Mouse (Mus musculus): Measurements from ENCODE around the gene Vkorc1. TPM values are rescaled to one million over a fixed set of nuclear protein-coding genes. Genes with fewer than 3 reads are reported as not detected.
"Not testable (repeated sequence)": the region's sequence is repeated elsewhere in the genome, so short reads cannot be mapped to it uniquely, and the experiment has no call there.

Vkorc1 gene
- total RNA-seq, 2 experiments from 2014 or later, result 21.9 to 25.5 TPM

DNA sequence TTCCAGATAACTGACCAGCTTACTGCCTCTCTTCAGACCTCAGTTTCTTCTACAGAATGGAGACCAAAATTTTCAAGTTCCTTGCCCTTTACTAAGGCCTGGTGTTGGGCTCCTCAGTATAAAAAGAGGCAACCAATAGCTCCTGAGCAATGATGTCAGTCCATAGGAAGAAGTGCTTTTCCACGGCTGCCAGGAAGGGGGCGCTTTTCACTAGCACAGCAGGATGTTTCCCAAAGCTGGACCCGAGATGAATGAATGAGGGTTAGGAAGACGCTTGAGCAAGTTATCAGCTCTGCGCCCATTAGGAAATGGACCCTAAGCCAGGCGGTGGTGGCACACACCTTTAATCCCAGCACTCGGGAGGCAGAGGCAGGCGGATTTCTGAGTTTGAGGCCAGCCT, 26.1 kb upstream of the Vkorc1 start:
- peak in 1 of 2 experiments; percentile 53 for DNase-seq (ENCODE audit: low spot score in 2 of 2)
- intact Hi-C loops (cut with DNase I), result no loop called here

GRCm38 (mm10) chr7:127919290-127919689, 23.9 kb upstream of the Vkorc1 start:
- no peak for DNase-seq (ENCODE audit: low spot score in 2 of 2)
- intact Hi-C loops (cut with DNase I), result no loop called here

DNA sequence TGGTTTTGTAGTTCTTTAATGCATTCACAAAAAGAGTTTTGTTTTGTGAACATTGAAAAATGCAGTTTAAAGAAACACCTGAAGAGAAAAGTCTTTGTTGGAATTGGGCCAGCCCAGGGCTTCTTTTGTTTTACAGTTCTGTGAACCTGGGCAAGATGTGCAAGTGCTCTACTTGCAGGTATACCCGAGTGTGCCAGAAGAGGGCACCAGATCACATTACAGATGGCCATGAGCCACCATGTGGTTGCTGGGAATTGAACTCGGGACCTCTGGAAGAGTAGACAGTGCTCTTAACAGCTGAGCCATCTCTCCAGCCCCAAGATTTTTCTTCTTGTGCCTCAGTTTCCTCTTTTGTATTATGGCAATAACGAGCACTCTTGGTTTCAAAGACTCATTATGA, 22.8 kb upstream of the Vkorc1 start:
- intact Hi-C loops (cut with DNase I), result no loop called here
- DNase-seq (ENCODE audit: low spot score in 2 of 2), result peak; percentile 33 to 47

DNA sequence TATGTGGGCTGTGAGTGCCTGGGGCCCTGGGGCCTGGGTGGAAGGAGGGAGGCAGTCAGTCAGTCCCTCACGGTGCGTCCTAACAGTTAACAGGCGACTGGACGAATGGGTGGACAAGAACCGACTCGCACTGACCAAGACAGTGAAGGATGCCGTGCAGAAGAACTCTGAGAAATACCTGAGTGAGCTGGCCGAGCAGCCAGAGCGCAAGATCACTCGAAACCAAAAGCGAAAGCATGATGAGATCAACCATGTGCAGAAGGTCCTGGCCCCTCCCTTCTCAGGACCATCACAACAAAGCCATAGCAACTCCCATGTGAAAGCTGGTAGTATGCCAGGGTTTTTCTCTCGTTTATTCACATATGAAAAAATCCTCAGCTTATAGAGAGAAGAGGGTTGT, 19.9 kb upstream of the Vkorc1 start:
- DNase-seq (ENCODE audit: low spot score in 2 of 2), result no peak
- intact Hi-C loops (cut with DNase I), result no loop called here

GRCm38 (mm10) chr7:127912938-127913337, 17.5 kb upstream of the Vkorc1 start:
- no peak for DNase-seq (ENCODE audit: low spot score in 2 of 2)
- intact Hi-C loops (cut with DNase I), result no loop called here

GRCm38 (mm10) chr7:127912190-127912871, 16.9 kb upstream of the Vkorc1 start, which contains the start of gene Kat8:
Kat8 (plus strand) TSS chr7:127912516.
- DNase-seq (ENCODE audit: low spot score in 2 of 2), result peak; percentile 87
- intact Hi-C loops (cut with DNase I), result no loop called here

GRCm38 (mm10) chr7:127908656-127909055, 13.2 kb upstream of the Vkorc1 start:
- intact Hi-C loops (cut with DNase I), result no loop called here
- no peak for DNase-seq (ENCODE audit: low spot score in 2 of 2)

DNA sequence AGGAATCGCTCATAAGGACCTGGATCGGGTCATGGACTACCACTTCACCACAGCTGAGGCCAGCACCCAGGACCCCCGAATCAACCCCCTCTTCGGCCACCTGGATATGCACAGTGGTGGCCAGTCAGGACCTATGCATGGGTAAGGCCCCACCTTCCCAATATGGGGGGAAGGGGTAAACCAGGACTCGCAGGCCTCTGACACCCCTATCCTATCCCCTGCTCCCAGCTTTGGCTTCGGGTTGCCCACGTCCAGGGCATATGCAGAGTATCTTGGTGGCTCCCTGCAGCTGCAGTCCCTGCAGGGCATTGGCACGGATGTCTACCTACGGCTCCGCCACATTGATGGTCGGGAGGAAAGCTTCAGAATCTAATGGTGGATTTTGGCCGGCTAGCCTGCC, 12.5 kb upstream of the Vkorc1 start:
- intact Hi-C loops (cut with DNase I), result no loop called here
- no peak for DNase-seq (ENCODE audit: low spot score in 2 of 2)

GRCm38 (mm10) chr7:127903971-127904796, 8.8 kb upstream of the Vkorc1 start, which contains the start of gene Bckdk:
Bckdk (plus strand) TSS chr7:127904082.
- peak; percentile 77 to 95 for DNase-seq (ENCODE audit: low spot score in 2 of 2)
- intact Hi-C loops (cut with DNase I), result no loop called here

DNA sequence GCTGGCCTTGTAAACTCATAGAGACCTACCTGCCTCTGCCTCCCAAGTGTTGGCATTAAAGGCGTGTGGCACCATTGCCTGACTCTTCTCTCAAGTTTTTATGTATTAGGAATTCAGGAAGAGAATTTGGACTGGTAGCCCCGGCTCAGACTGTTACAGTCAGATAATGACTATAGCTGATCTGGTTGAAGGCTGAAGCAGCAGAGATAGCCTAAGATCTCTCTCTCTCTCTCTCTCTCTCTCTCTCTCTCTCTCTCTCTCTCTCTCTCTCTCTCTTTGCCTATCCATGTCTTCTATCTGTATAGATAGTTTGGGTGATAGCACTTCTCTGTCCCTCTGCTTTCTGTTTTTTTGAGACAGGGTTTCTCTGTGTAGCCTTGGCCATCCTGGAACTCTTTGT, 6.4 kb upstream of the Vkorc1 start:
- DNase-seq (ENCODE audit: low spot score in 2 of 2), result no peak
- intact Hi-C loops (cut with DNase I), result no loop called here

DNA sequence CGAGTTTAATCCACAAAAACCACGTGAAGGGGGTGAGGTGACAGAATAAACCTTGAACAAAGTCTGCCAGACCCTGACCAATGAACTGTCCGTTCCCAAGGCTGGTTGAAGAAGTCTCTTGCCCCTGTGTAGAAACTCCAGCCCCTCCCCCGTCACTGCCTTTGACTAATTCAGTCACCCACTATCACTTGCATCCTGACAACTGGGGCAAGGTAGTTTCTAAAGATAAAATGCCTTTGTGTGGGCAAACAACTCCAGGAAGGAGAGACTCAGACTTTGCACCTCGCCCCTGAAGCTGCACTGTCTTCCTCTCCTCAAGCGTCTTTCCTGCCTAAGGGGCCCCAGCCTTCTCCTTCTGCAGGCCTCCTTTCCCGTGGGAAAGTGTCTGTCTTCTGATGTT, 4.6 kb upstream of the Vkorc1 start:
- intact Hi-C loops (cut with DNase I), result no loop called here
- no peak for DNase-seq (ENCODE audit: low spot score in 2 of 2)

DNA sequence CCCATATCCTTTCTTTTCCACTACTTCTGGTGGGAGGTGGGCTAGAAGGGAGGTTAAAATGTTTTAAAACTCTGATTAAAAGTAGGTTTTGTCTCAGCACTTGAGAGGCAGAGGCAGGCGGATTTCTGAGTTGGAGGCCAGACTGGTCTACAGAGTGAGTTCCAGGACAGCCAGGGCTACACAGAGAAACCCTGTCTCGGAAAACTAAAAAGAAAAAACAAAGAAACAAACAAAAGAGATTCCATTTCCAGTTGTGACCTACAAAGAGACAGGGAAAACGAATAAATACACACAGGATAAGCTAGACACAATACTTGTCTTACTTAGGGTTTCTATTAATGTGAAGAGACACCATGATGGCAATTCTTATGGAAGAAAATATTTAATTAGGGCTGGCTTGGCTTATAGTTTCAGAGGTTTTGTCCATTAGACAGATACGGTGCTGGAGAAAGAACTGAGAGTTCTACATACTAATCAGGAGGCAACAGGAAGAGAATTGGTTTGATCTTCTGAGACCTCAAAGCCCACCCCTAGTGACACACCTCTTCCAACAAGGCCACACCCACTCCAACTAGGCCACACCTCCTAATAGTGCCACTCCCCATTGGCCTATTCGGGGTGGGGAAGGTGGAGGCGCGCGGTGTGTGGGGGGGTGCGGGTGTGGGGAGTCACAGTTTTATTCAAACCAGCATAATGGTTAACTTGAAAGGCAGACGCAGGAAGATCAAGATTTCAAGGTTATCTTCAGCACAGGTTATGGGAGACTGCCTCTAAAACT, 3.0 kb upstream of the Vkorc1 start:
- intact Hi-C loops (cut with DNase I), result no loop called here
- no peak for DNase-seq (ENCODE audit: low spot score in 2 of 2)

- intact Hi-C loops (cut with DNase I), result no loop called here
- DNase-seq (ENCODE audit: low spot score in 2 of 2), result no peak
Observed at GRCm38 (mm10) chr7:127897542-127897941, 2.1 kb upstream of the Vkorc1 start.

- peak; percentile 51 to 68 for DNase-seq (ENCODE audit: low spot score in 2 of 2)
- intact Hi-C loops (cut with DNase I), result no loop called here
Observed at GRCm38 (mm10) chr7:127896384-127896783, 967 bp upstream of the Vkorc1 start.

GRCm38 (mm10) chr7:127895891-127896290, 474 bp upstream of the Vkorc1 start:
- DNase-seq (ENCODE audit: low spot score in 2 of 2); intact Hi-C loops (cut with DNase I): not testable (repeated sequence)

- intact Hi-C loops (cut with DNase I), result no loop called here
- no peak for DNase-seq (ENCODE audit: low spot score in 2 of 2)
Observed at GRCm38 (mm10) chr7:127894480-127894879, 937 bp downstream of the Vkorc1 start.

- intact Hi-C loops (cut with DNase I), result no loop called here
- no peak for DNase-seq (ENCODE audit: low spot score in 2 of 2)
Observed at GRCm38 (mm10) chr7:127890798-127891197, 4.6 kb downstream of the Vkorc1 start, which contains the start of gene Prss53. Prss53 (minus strand) TSS chr7:127890970.

DNA sequence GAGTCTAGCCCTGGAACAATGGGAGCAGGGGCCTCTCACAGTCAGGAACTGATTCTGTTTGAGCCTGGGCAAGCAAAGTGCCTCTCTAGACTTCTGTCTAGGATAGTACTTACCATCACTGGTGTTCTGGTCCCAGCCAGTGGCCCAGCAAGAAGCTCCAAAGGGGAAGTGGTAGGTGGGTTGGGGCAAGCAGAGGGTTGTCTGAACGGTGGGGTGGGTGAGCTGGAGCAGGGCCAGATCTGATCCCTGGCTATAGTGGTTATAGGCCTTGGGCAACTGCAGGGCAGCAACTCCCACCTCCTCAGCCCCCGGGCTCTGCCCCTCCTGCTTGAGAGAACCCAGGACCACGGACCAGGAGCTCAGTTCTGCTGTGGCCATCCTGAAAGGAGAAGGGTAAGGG, 6.6 kb downstream of the Vkorc1 start:
- intact Hi-C loops (cut with DNase I), result no loop called here
- no peak for DNase-seq (ENCODE audit: low spot score in 2 of 2)

DNA sequence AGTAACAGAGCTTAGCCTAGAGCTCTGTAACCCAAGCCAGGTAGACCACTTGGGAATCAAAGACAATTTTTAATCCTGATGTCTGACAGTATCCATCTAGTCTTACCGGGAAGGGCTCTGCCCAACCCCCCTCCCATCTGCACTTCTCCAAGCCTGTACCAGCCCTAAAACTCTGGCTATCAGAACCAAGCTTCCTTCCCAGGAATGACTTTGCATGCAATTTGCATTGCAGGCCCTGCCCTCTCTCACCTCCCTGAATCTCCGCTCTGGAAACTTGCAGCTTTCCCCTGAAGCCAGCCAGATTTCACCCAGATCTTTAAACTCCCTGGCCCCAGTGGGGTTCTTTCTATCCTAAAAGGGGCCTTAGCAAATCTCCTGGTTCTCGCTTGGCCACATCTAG, 7.6 kb downstream of the Vkorc1 start:
- intact Hi-C loops (cut with DNase I), result no loop called here
- no peak for DNase-seq (ENCODE audit: low spot score in 2 of 2)

- intact Hi-C loops (cut with DNase I), result no loop called here
- no peak for DNase-seq (ENCODE audit: low spot score in 2 of 2)
Observed at GRCm38 (mm10) chr7:127887191-127887590, 8.2 kb downstream of the Vkorc1 start.

Measured in left cerebral cortex, postnatal 14 days (tissue).